Mouse (Mus musculus) midbrain, embryonic 10.5 days (tissue): Measurements from ENCODE around the gene Olfr293. TPM values are rescaled to one million over a fixed set of nuclear protein-coding genes. Genes with fewer than 3 reads are reported as not detected.

Experiments used
- DNase-seq: peaks from one replicate; pipeline ENCODE4 v3.0.0-alpha.2; 2017; ENCODE audit warnings: low spot score
- H3K27ac ChIP-seq: fragments of 300-500 bp; sonication (generic); replicated peaks from 2 replicates; pipeline ENCODE4 v1.5.1; 2016; ENCODE audit warnings: mild to moderate bottlenecking
- H3K27me3 ChIP-seq: fragments of 300-500 bp; sonication (generic); 2 replicates; pipeline ENCODE4 v1.6.1; 2016; ENCODE audit warnings: low read depth, mild to moderate bottlenecking; ENCODE audit not compliant: poor library complexity, severe bottlenecking
- H3K36me3 ChIP-seq: fragments of 300-500 bp; sonication (generic); 2 replicates; pipeline ENCODE4 v1.6.1; 2016; ENCODE audit warnings: mild to moderate bottlenecking, moderate library complexity
- H3K4me1 ChIP-seq: fragments of 300-500 bp; sonication (generic); 2 replicates; pipeline ENCODE4 v1.6.1; 2016
- H3K4me3 ChIP-seq: fragments of 300-500 bp; sonication (generic); 2 replicates; pipeline ENCODE4 v1.5.1; 2016; ENCODE audit warnings: mild to moderate bottlenecking, moderate library complexity
- H3K9me3 ChIP-seq: fragments of 300-500 bp; sonication (generic); replicated peaks from 2 replicates; pipeline ENCODE4 v1.6.1; 2016; ENCODE audit warnings: mild to moderate bottlenecking
- WGBS: fragments of 180-500 bp; shearing (Covaris S2); methylation state at CpG from one replicate; pipeline ENCODE4 v1.1.7; 2016; 5-methylcytosine and 5-hydroxymethylcytosine counted together
- polyA plus RNA-seq: library from polyadenylated mRNA; unstranded; fragments of >200 nt; fragmentation: Nextera tagmentation; extraction: Ambion mirVana; gene quantifications from 2 replicates; pipeline ENCODE4 v1.2.1, GENCODE M21; 2016

The Olfr293 gene
- polyA plus RNA-seq = not detected in 2 replicates

GRCm38 (mm10) chr7:86648761-86649160, at the start of gene Olfr293:
Olfr293 (plus strand) TSS chr7:86649061.
- no peaks in the 10 kb centered on the region for H3K36me3 ChIP-seq
- no peaks in the 10 kb centered on the region for H3K27me3 ChIP-seq
- no peak for DNase-seq
- H3K4me1 ChIP-seq = no peaks in the 10 kb centered on the region
- H3K9me3 ChIP-seq = no peaks in the 10 kb centered on the region
- WGBS = 95% methylated on average over 4 of the region's 4 CpGs
- H3K27ac ChIP-seq = no peak within 1 kb of the TSS
- no peak within 1 kb of the TSS for H3K4me3 ChIP-seq

- Histone ChIP-seq H3K9me3 (no peaks in the 10 kb centered on the region), H3K27me3 (no peaks in the 10 kb centered on the region), H3K27ac (no peak within 1 kb of the TSS), H3K4me1 (no peaks in the 10 kb centered on the region), H3K4me3 (no peak within 1 kb of the TSS), H3K36me3 (no peaks in the 10 kb centered on the region)
- no peak for DNase-seq
- WGBS = 77% methylated on average over 2 of the region's 2 CpGs
These were observed 32.3 kb upstream of the Olfr293 start, which contains the start of gene Olfr294 for GRCm38 (mm10) chr7:86616543-86616942. Olfr294 (minus strand) TSS chr7:86616643.

DNA sequence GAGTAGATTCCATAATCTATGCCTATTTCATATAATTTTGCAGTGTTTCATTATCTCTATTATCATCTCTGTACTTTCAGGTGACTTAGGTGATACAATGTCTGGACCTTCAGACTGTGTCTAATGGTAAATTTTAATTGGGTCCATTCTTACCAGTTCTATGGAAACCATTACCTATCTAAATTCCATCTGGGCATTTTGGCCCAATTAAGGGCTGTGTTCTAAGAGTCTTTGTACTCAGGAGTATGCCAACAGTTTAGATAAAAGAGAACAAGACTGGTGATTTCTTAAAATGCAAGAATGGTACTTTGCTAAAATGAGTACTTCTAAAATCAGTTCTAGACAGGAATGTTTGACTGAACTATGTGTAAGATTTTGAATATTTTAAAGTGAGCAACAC, 39.2 kb downstream of the Olfr293 start, which contains the start of gene Olfr292:
Gene Olfr292, plus strand, starts transcription at position 301 of the 400 bp plus-strand sequence.
- H3K9me3 ChIP-seq = no peaks in the 10 kb centered on the region
- H3K4me1 ChIP-seq = no peaks in the 10 kb centered on the region
- H3K36me3 ChIP-seq = no peaks in the 10 kb centered on the region
- H3K27me3 ChIP-seq = no peaks in the 10 kb centered on the region
- no peak for DNase-seq
- no peak within 1 kb of the TSS for H3K4me3 ChIP-seq
- H3K27ac ChIP-seq = no peak within 1 kb of the TSS

Other genes starting within 250 kb of the Olfr293 start
- not detected in 2 replicates for gene Olfr301, start 245.2 kb upstream of the Olfr293 start, polyA plus RNA-seq
- not detected in 2 replicates for gene Olfr299, start 189.1 kb upstream of the Olfr293 start, polyA plus RNA-seq
- gene Olfr298, start 156.6 kb upstream of the Olfr293 start, polyA plus RNA-seq = not detected in 2 replicates
- not detected in 2 replicates for gene Olfr297, start 129.1 kb upstream of the Olfr293 start, polyA plus RNA-seq
- not detected in 2 replicates for gene Olfr295, start 65.2 kb upstream of the Olfr293 start, polyA plus RNA-seq
- gene Olfr294, start 32.4 kb upstream of the Olfr293 start, polyA plus RNA-seq = not detected in 2 replicates
- gene Olfr292, start 39.3 kb downstream of the Olfr293 start, polyA plus RNA-seq = not detected in 2 replicates
- gene Folh1, start 126.9 kb downstream of the Olfr293 start, polyA plus RNA-seq = 0.16 and 0.20 TPM in 2 replicates
- gene Vmn2r77, start 146.0 kb downstream of the Olfr293 start, polyA plus RNA-seq = not detected in 2 replicates